In the genomic region with DNA sequence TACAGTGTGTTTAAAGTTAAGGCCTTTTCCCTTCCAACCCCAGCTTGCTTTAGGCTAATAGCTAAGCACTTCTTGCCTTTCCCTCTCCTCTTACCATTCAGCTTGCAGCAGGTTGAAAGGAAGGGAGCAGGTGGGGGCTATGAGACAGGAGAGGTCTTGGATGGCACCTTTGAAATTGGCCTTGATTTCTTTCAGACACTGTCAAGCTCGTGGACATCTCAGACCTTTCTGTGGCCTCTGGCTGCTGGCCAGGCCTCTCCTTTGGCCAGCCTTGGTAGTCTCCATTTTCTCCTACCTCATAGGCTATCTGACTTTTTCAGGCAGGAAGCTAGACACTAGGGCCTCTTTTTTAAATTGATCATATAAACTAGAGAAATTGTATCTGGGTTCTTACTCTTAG, we compare ENCODE assay signal across 25 mouse cellular contexts.
"Had no signal": no experiment of that assay in that cellular context is flagged by ENCODE, and none has a peak within 500 bp of the region (broad histone marks: within the 10 kb centered on the region; RNA-seq: fewer than 3 reads in every experiment).

No protein-coding gene starts in this region.

- H3K4me1 ChIP-seq: heart, embryonic 13.5 days; heart, embryonic 15.5 days; hindbrain, embryonic 15.5 days; kidney, embryonic 15.5 days; limb, embryonic 15.5 days had no signal

- H3K27me3 ChIP-seq: heart, embryonic 13.5 days; heart, embryonic 15.5 days; hindbrain, embryonic 13.5 days; hindbrain, embryonic 15.5 days; kidney, embryonic 15.5 days; limb, embryonic 13.5 days; limb, embryonic 15.5 days had no signal

- H3K9me3 ChIP-seq: heart, embryonic 13.5 days; heart, embryonic 15.5 days; hindbrain, embryonic 13.5 days; hindbrain, embryonic 15.5 days; kidney, embryonic 15.5 days; limb, embryonic 13.5 days; limb, embryonic 15.5 days had no signal

- H3K27ac ChIP-seq: heart, adult 2 months; heart, embryonic 13.5 days; heart, embryonic 15.5 days; hindbrain, embryonic 13.5 days; hindbrain, embryonic 15.5 days; hindbrain, postnatal 0 days; kidney, embryonic 15.5 days; kidney, postnatal 0 days; limb, embryonic 13.5 days; limb, embryonic 15.5 days; liver, embryonic 14.5 days had no signal

- H3K4me2 ChIP-seq: heart, embryonic 11.5 days; heart, embryonic 13.5 days; heart, embryonic 15.5 days; hindbrain, embryonic 13.5 days; hindbrain, embryonic 15.5 days; kidney, embryonic 15.5 days; limb, embryonic 13.5 days; limb, embryonic 15.5 days; liver, embryonic 11.5 days had no signal

- H3K4me3 ChIP-seq: heart, adult 2 months; heart, embryonic 13.5 days; heart, embryonic 15.5 days; hindbrain, embryonic 13.5 days; hindbrain, embryonic 15.5 days; kidney, embryonic 15.5 days; limb, embryonic 13.5 days; limb, embryonic 15.5 days had no signal

- DNase-seq: gastrocnemius, postnatal 14 days; heart, adult 11 months; heart, adult 2 months; heart, postnatal 14 days; heart, postnatal 36 days; kidney, adult 11 months; kidney, adult 2 months; kidney, adult 9 months; kidney, postnatal 14 days; kidney, postnatal 36 days; layer of hippocampus, adult 9-11 months; layer of hippocampus, postnatal 36 days; left cerebral cortex, postnatal 4 days had no signal

- H3K9ac ChIP-seq: heart, embryonic 13.5 days; heart, embryonic 15.5 days; hindbrain, embryonic 13.5 days; hindbrain, embryonic 15.5 days; kidney, embryonic 15.5 days; limb, embryonic 13.5 days; limb, embryonic 15.5 days; liver, embryonic 14.5 days had no signal

- H3K36me3 ChIP-seq: heart, embryonic 15.5 days; hindbrain, embryonic 13.5 days; hindbrain, embryonic 15.5 days; kidney, embryonic 15.5 days had no signal
